Mouse (Mus musculus) heart, postnatal 0 days (tissue): Measurements from ENCODE around the gene Dnah8. TPM values are rescaled to one million over a fixed set of nuclear protein-coding genes. Genes with fewer than 3 reads are reported as not detected.

Source experiments
- ATAC-seq: fragments of 200-750 bp; cut with Nextera tagmentation; 2 replicates; pipeline ENCODE4 v1.8.0; 2017; ENCODE audit warnings: low read depth, moderate number of reproducible peaks, moderate library complexity; ENCODE audit not compliant: insufficient read depth
- DNase-seq: peaks from one replicate; pipeline ENCODE4 v3.0.0-alpha.2; 2016; ENCODE audit warnings: low spot score
- H3K27ac ChIP-seq: fragments of 300-500 bp; sonication (generic); 2 replicates; pipeline ENCODE4 v1.5.1; 2014; ENCODE audit warnings: low read depth, mild to moderate bottlenecking
- H3K27me3 ChIP-seq: fragments of 300-500 bp; sonication (generic); 2 replicates; pipeline ENCODE4 v1.6.1; 2014; ENCODE audit warnings: low read length, mixed read lengths; ENCODE audit not compliant: control insufficient read depth, insufficient read depth
- H3K36me3 ChIP-seq: fragments of 300-500 bp; sonication (generic); replicated peaks from 2 replicates; pipeline ENCODE4 v1.6.1; 2014; ENCODE audit warnings: low read length, mixed read lengths; ENCODE audit not compliant: control insufficient read depth, insufficient read depth
- H3K4me1 ChIP-seq: fragments of 300-500 bp; sonication (generic); 2 replicates; pipeline ENCODE4 v1.6.1; 2014; ENCODE audit warnings: antibody characterized with exemption; ENCODE audit not compliant: control insufficient read depth, insufficient read depth
- H3K4me2 ChIP-seq: fragments of 300-500 bp; sonication (generic); 2 replicates; pipeline ENCODE4 v1.6.1; 2014; ENCODE audit warnings: low read depth, mild to moderate bottlenecking, low read length, moderate library complexity
- H3K4me3 ChIP-seq: fragments of 300-500 bp; sonication (generic); 2 replicates; pipeline ENCODE4 v1.5.1; 2014; ENCODE audit warnings: low read depth, low read length
- H3K9ac ChIP-seq: fragments of 300-500 bp; sonication (generic); replicated peaks from 2 replicates; pipeline ENCODE4 v1.6.1; 2014; ENCODE audit warnings: low read depth, low read length, mixed read lengths
- H3K9me3 ChIP-seq: fragments of 300-500 bp; sonication (generic); replicated peaks from 2 replicates; pipeline ENCODE4 v1.6.1; 2016; ENCODE audit warnings: low read length; ENCODE audit not compliant: control insufficient read depth
- CTCF ChIP-seq: IDR thresholded peaks from 2 replicates; pipeline ENCODE4 v1.5.1; 2016; ENCODE audit warnings: antibody characterized with exemption, control low read depth, low read depth
- EP300 ChIP-seq: IDR thresholded peaks from 2 replicates; pipeline ENCODE4 v1.6.1; 2016; ENCODE audit warnings: antibody characterized with exemption, low read depth
- WGBS: fragments of 180-500 bp; shearing (Covaris S2); extraction: QIAGEN DNeasy Blood & Tissue Kit; methylation state at CpG from one replicate; pipeline ENCODE4 v1.1.7; 2014; 5-methylcytosine and 5-hydroxymethylcytosine counted together
- polyA plus RNA-seq: library from polyadenylated mRNA; unstranded; fragments of >200 nt; fragmentation: Nextera tagmentation; extraction: Ambion mirVana; gene quantifications from 2 replicates; pipeline ENCODE4 v1.2.1, GENCODE M21; 2015
- total RNA-seq: library from RNA; depleted of rRNA; stranded (reverse); fragments of >200 nt; gene quantifications from 2 replicates; pipeline ENCODE4 v1.2.3, GENCODE M21; 2014; ENCODE audit warnings: low replicate concordance

The Dnah8 gene
- total and polyA plus RNA-seq, 2 experiments from 2014 or later = 0.59 to 1.5 TPM

DNA sequence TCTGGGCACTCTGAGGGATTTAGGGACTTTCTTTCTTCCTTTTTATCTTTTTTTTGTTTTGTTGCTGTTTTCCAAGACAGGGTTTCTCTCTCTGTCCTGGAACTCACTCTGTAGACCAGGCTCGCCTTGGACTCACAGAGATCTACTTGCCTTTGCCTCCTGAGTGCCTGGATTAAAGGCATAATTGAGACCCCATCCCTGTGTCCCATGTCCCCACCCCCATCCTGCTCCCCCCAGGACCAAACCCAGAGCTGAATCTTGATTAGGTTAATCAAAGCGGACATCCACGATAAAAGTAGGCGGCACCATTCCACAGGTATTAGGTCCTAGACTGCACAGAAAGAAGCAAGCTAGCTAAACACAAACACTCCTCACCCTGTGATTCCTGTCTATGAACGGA lies 19.2 kb upstream of the Dnah8 start:
- peaks cover 28% of the 10 kb centered on the region for H3K36me3 ChIP-seq
- DNase-seq (no peak), ATAC-seq (no peak)
- H3K9ac ChIP-seq = no peak overlapping the region
- TF ChIP-seq EP300 (no peak), CTCF (no peak)
- H3K9me3 ChIP-seq = no peaks in the 10 kb centered on the region
- WGBS = 92% methylated on average over 5 of the region's 5 CpGs
- no peak overlapping the region for H3K4me2 ChIP-seq
- peaks cover 18% of the 10 kb centered on the region; the same call in 1 of the 2 replicates for H3K4me1 ChIP-seq
- H3K4me3 ChIP-seq = no peak overlapping the region
- H3K27ac ChIP-seq = no peak overlapping the region
- H3K27me3 ChIP-seq = no peaks in the 10 kb centered on the region

DNA sequence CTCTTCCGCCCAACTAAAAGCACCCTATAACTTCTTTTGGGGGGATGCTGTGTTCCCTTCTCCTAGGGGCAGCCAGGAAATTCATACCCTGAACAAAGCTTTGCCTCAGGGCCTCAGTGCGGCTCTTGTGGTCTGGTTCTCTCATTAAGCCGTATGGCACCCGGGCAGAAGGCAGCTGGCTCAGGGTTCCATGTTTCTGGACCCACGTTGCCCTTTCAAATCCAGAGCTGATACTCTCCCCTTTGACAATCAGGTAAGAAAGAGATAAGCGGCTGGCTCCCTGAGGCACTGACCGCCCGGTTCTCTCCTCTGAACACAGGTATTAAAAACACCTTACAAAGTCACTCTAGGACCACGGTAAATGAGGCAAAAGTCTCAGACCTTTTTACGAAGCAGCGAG lies 17.9 kb upstream of the Dnah8 start:
- DNase-seq (no peak), ATAC-seq (no peak)
- Histone ChIP-seq H3K9me3 (no peaks in the 10 kb centered on the region), H3K4me2 (no peak overlapping the region), H3K4me3 (no peak overlapping the region), H3K36me3 (peaks cover 24% of the 10 kb centered on the region), H3K27me3 (no peaks in the 10 kb centered on the region), H3K9ac (no peak overlapping the region), H3K4me1 (peaks cover 24% of the 10 kb centered on the region), H3K27ac (no peak overlapping the region)
- 87% methylated on average over 11 of the region's 11 CpGs for WGBS
- TF ChIP-seq EP300 (no peak), CTCF (no peak)

DNA sequence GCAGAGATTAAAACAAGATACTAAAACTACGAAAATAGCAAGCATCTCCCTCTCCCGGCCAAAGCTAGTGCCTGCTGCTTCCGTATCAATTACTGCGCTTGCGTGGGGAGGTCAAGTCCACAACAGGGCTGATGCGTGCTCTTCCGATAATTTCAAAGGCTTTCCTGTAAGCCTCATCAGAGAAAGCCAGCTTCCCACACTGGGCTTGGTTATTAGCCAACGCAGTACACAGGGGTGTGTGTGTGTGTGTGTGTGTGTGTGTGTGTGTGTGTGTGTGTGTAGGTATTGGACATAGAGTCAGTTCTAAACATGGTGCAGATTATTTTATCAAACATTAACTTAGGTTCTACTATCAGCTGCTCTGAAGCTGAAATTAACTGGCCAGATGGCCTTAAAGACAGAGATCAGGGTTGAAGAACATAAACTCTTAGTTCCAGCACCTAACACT lies 17.5 kb upstream of the Dnah8 start:
- Histone ChIP-seq H3K27me3 (no peaks in the 10 kb centered on the region), H3K9me3 (no peaks in the 10 kb centered on the region), H3K27ac (no peak overlapping the region), H3K4me1 (peaks cover 29% of the 10 kb centered on the region), H3K36me3 (peaks cover 22% of the 10 kb centered on the region), H3K4me3 (no peak overlapping the region), H3K4me2 (no peak overlapping the region), H3K9ac (no peak overlapping the region)
- 81% methylated on average over 8 of the region's 8 CpGs for WGBS
- ATAC-seq (no peak), DNase-seq (no peak)
- no peak for TF ChIP-seq EP300
- TF ChIP-seq CTCF = no peak

DNA sequence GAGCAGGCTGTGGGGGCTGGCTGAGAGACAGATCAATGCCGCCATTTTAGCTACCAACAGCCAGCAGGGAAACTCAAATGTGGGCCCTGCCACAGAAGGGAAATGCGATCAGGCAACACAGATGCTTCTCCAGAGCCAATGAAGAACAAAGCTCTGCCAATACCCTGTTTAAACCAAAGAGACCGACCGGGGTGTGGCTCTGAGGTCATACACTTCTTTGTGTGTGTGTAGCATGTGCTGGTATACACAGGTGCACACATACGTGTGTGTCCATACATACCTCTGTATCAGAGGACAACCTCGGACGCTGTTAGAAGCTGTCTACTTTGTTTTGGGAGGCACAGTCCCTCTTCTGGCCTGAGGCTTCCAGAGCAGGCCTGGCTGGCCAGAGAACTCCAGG lies 16.8 kb upstream of the Dnah8 start:
- TF ChIP-seq CTCF = no peak
- no peak for TF ChIP-seq EP300
- peaks cover 15% of the 10 kb centered on the region for H3K36me3 ChIP-seq
- 89% methylated on average over 7 of the region's 7 CpGs for WGBS
- H3K27me3 ChIP-seq = no peaks in the 10 kb centered on the region
- no peak overlapping the region for H3K27ac ChIP-seq
- H3K4me3 ChIP-seq = no peak overlapping the region
- no peak overlapping the region for H3K4me2 ChIP-seq
- no peak overlapping the region for H3K9ac ChIP-seq
- H3K4me1 ChIP-seq = peaks cover 29% of the 10 kb centered on the region
- no peaks in the 10 kb centered on the region for H3K9me3 ChIP-seq
- DNase-seq (no peak), ATAC-seq (no peak)

DNA sequence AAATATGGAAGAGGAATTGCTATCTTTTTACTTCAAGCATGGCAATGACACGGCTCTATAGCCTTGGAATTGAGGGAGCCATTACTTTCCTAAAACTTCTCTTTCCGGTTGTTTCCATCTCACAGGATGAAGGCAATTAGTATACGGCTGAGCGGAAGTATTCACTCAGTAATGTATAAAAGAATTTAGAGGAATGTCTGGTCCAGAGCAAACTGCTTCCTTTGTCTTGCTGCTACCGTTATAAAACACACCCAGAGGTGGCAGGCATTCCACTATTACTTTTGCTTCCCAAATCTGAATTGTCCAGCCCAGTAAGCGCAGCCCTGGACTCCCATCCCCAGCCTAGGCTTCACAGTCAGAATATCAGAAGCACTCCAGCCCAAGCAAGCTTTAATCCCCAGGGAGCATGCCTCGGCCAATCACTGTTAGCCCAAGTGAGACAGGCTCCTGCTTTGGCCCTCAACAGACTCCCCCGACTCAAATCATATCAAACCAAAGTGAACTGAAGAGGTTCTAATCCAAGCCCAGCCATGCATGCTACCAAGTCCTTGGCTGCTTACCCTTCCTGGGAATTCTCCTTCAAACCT lies 16.2 kb upstream of the Dnah8 start:
- H3K27ac ChIP-seq = no peak overlapping the region
- H3K4me3 ChIP-seq = no peak overlapping the region
- no peaks in the 10 kb centered on the region for H3K9me3 ChIP-seq
- H3K4me1 ChIP-seq = peaks cover 29% of the 10 kb centered on the region
- peaks cover 8% of the 10 kb centered on the region for H3K36me3 ChIP-seq
- H3K27me3 ChIP-seq = no peaks in the 10 kb centered on the region
- no peak overlapping the region for H3K4me2 ChIP-seq
- WGBS = 69% methylated on average over 8 of the region's 8 CpGs
- TF ChIP-seq EP300 (no peak), CTCF (no peak)
- H3K9ac ChIP-seq = no peak overlapping the region
- DNase-seq (no peak), ATAC-seq (no peak)
